14 mouse cellular contexts compared by ENCODE assay signal in genomic region chr12:116269450-116269849, GRCm38 (mm10). TPM values are rescaled to one million over a fixed set of nuclear protein-coding genes. Genes with fewer than 3 reads are reported as not detected.
DNase-seq lines count a peak whose midpoint lies in the region; ATAC-seq and TF ChIP-seq lines count a peak whose summit lies in the region.
"Had no signal": no experiment of that assay in that cellular context is flagged by ENCODE, and none has a peak within 500 bp of the region (broad histone marks: within the 10 kb centered on the region; RNA-seq: fewer than 3 reads in every experiment).

No protein-coding gene starts in this region.

- peak; percentile 85 for ATAC-seq in liver, embryonic 16.5 days (ENCODE audit: low read depth)
- ATAC-seq: forebrain, embryonic 13.5 days had no signal

- H3K36me3 ChIP-seq in C2C12 (ENCODE audit: control insufficient read depth, insufficient read depth): no peaks in the 10 kb centered on the region
- H3K36me3 ChIP-seq in liver, embryonic 16.5 days (ENCODE audit: control insufficient read depth, insufficient read depth): no peaks in the 10 kb centered on the region
- H3K36me3 ChIP-seq in limb, embryonic 10.5 days: no peaks in the 10 kb centered on the region
- H3K36me3 ChIP-seq: hindbrain, embryonic 10.5 days; midbrain, embryonic 10.5 days had no signal

- no peaks in the 10 kb centered on the region; the same call in 1 of the 2 replicates for H3K4me1 ChIP-seq in embryonic fibroblast, embryonic 13.5 days (ENCODE audit: control insufficient read depth, insufficient read depth, low read length)
- H3K4me1 ChIP-seq in liver, embryonic 16.5 days (ENCODE audit: control insufficient read depth, low read depth, low read length): peaks cover 15% of the 10 kb centered on the region
- H3K4me1 ChIP-seq in limb, embryonic 10.5 days: no peaks in the 10 kb centered on the region
- H3K4me1 ChIP-seq: forebrain, embryonic 13.5 days; hindbrain, embryonic 10.5 days; midbrain, embryonic 10.5 days had no signal

- H3K79me3 ChIP-seq in C2C12 (ENCODE audit: low read depth): no peaks in the 10 kb centered on the region

- no peak overlapping the region for H3K4me2 ChIP-seq in liver, embryonic 16.5 days (ENCODE audit: low read depth, low read length)
- H3K4me2 ChIP-seq: forebrain, embryonic 13.5 days had no signal

- no peak overlapping the region for H3K4me3 ChIP-seq in C2C12 (ENCODE audit: insufficient read depth, poor library complexity, severe bottlenecking)
- H3K4me3 ChIP-seq in embryonic fibroblast, embryonic 13.5 days (ENCODE audit: insufficient read depth, low read length): no peak overlapping the region
- H3K4me3 ChIP-seq in liver, embryonic 16.5 days (ENCODE audit: low read depth, low read length): no peak overlapping the region
- H3K4me3 ChIP-seq in limb, embryonic 10.5 days: no peak overlapping the region
- H3K4me3 ChIP-seq: forebrain, embryonic 13.5 days; hindbrain, embryonic 10.5 days; midbrain, embryonic 10.5 days had no signal

- H3K9ac ChIP-seq in liver, embryonic 16.5 days (ENCODE audit: low read depth, low read length): no peak overlapping the region
- H3K9ac ChIP-seq: forebrain, embryonic 13.5 days had no signal

- TF ChIP-seq CTCF in C2C12 (IDR thresholded peaks at IDR 0.05; ENCODE audit: control insufficient read depth, insufficient read depth, insufficient read length): no peak
- no peak for TF ChIP-seq CTCF in embryonic fibroblast, embryonic 13.5 days (IDR thresholded peaks at IDR 0.05; ENCODE audit: borderline replicate concordance, insufficient read depth, low read length)

- no peaks in the 10 kb centered on the region for H3K9me3 ChIP-seq in liver, embryonic 16.5 days (replicated peaks; ENCODE audit: control insufficient read depth, low read length)
- no peaks in the 10 kb centered on the region for H3K9me3 ChIP-seq in limb, embryonic 10.5 days (replicated peaks)
- H3K9me3 ChIP-seq: forebrain, embryonic 13.5 days; hindbrain, embryonic 10.5 days; midbrain, embryonic 10.5 days had no signal

- TF ChIP-seq POLR2A in embryonic fibroblast, embryonic 13.5 days (IDR thresholded peaks at IDR 0.05; ENCODE audit: low read depth, low read length): no peak

- H3K27me3 ChIP-seq in C2C12 (ENCODE audit: control insufficient read depth, insufficient read depth, insufficient read length): no peaks in the 10 kb centered on the region
- no peaks in the 10 kb centered on the region for H3K27me3 ChIP-seq in liver, embryonic 16.5 days (ENCODE audit: control insufficient read depth, insufficient read depth, low read depth, low read length)
- no peaks in the 10 kb centered on the region for H3K27me3 ChIP-seq in limb, embryonic 10.5 days (ENCODE audit: low read depth, poor library complexity, severe bottlenecking)
- H3K27me3 ChIP-seq: forebrain, embryonic 13.5 days had no signal

- peak; percentile 69 for DNase-seq in 3134 (ENCODE audit: extremely low read depth, insufficient read length, low spot score)
- no peak for DNase-seq in kidney, adult 11 months
- no peak for DNase-seq in limb, embryonic 10.5 days (ENCODE audit: low spot score)
- DNase-seq in spleen, postnatal 4 days (ENCODE audit: low spot score in 2 of 2): no peak
- no peak for DNase-seq in left cerebral cortex, adult 9 months (ENCODE audit: low spot score in 2 of 2)
- DNase-seq: kidney, postnatal 14 days had no signal

- no peaks in the 10 kb centered on the region for H3K79me2 ChIP-seq in C2C12 (ENCODE audit: control insufficient read depth, insufficient read depth)

- 34% methylated on average over 5 of the region's 5 CpGs for WGBS in liver, embryonic 16.5 days (ENCODE audit: insufficient replicate concordance)
- 80% methylated on average over 5 of the region's 5 CpGs for WGBS in limb, embryonic 10.5 days

- H3K27ac ChIP-seq in embryonic fibroblast, embryonic 13.5 days (ENCODE audit: insufficient read depth, low read length): peak overlapping the region; percentile 59; the same call in 1 of the 2 replicates
- H3K27ac ChIP-seq in liver, embryonic 16.5 days (ENCODE audit: low read length): 0 out of 2 replicates have a peak overlapping the region, but pooled peaks have one; percentile 9
- H3K27ac ChIP-seq in limb, embryonic 10.5 days: no peak overlapping the region
- H3K27ac ChIP-seq: forebrain, embryonic 13.5 days; hindbrain, embryonic 10.5 days; midbrain, embryonic 10.5 days had no signal

- no peak overlapping the region for H3ac ChIP-seq in C2C12 (ENCODE audit: control insufficient read depth, insufficient read length, low read depth)

TF ChIP-seq in C2C12, 6 proteins besides CTCF, POLR2A, EP300 and RAD21:
- peak; percentile 47 for TF ChIP-seq USF1 (IDR thresholded peaks at IDR 0.05; ENCODE audit: low read depth)
- no peak for TF ChIP-seq CEBPB (IDR thresholded peaks at IDR 0.05; ENCODE audit: low read depth)
- peak; percentile 50 for TF ChIP-seq FOSL1 (IDR thresholded peaks at IDR 0.05; ENCODE audit: insufficient read depth, low read length, poor library complexity, severe bottlenecking)
- peak; percentile 88 for TF ChIP-seq MAX (IDR thresholded peaks at IDR 0.05)

RNA-seq across cellular contexts. Expression of gene Gm11027, which starts 5.7 kb away (rescaled TPM):
- polyA plus RNA-seq in C2C12 (2012; fragmentation: generic; extraction: Trizol): not detected
- polyA plus RNA-seq in embryonic fibroblast, embryonic 13.5 days (2011; ENCODE audit: insufficient read length, low read depth, missing spikeins): not detected in 2 replicates
- not detected in 2 replicates for polyA plus RNA-seq in liver, embryonic 16.5 days (2015; fragmentation: Nextera tagmentation; extraction: Ambion mirVana)
- not detected in 2 replicates for polyA plus RNA-seq in limb, embryonic 10.5 days (2016; fragmentation: Nextera tagmentation; extraction: Ambion mirVana)
- polyA plus RNA-seq: forebrain, embryonic 13.5 days; hindbrain, embryonic 10.5 days; midbrain, embryonic 10.5 days; neural tube, embryonic 14.5 days; testis, adult 2 months had no signal

RNA-seq across cellular contexts. Expression of gene Wdr60, which starts 6.6 kb away (rescaled TPM):
- polyA plus RNA-seq in C2C12 (2012; fragmentation: generic; extraction: Trizol): 4.4 TPM
- 12.0 and 13.9 TPM in 2 replicates for polyA plus RNA-seq in embryonic fibroblast, embryonic 13.5 days (2011; ENCODE audit: insufficient read length, low read depth, missing spikeins)
- 2.8 and 3.0 TPM in 2 replicates for polyA plus RNA-seq in liver, embryonic 16.5 days (2015; fragmentation: Nextera tagmentation; extraction: Ambion mirVana)
- 12.6 and 17.9 TPM in 2 replicates for polyA plus RNA-seq in limb, embryonic 10.5 days (2016; fragmentation: Nextera tagmentation; extraction: Ambion mirVana)

RNA-seq across cellular contexts. Expression of gene Esyt2, which starts 11.5 kb away (rescaled TPM):
- 19.3 TPM for polyA plus RNA-seq in C2C12 (2012; fragmentation: generic; extraction: Trizol)
- polyA plus RNA-seq in embryonic fibroblast, embryonic 13.5 days (2011; ENCODE audit: insufficient read length, low read depth, missing spikeins): 221 and 258 TPM in 2 replicates
- polyA plus RNA-seq in liver, embryonic 16.5 days (2015; fragmentation: Nextera tagmentation; extraction: Ambion mirVana): 9.4 TPM in 2 replicates
- 12.7 and 15.4 TPM in 2 replicates for polyA plus RNA-seq in limb, embryonic 10.5 days (2016; fragmentation: Nextera tagmentation; extraction: Ambion mirVana)

Comparison
In these comparisons a context has a peak if more than half of its experiments do, and no peak if none do; other contexts are left out.
1. RNA of gene Esyt2, which starts 11.5 kb away (polyA plus RNA-seq): 221 to 258 TPM in embryonic fibroblast, embryonic 13.5 days; 19.3 TPM in C2C12 (single experiment), 12.7 to 15.4 TPM in limb, embryonic 10.5 days and 9.4 TPM in liver, embryonic 16.5 days; every median in the first group is over 10 times any median in the second.